Mouse (Mus musculus): ENCODE measurements around the gene Atp6v1b1.

Gene Atp6v1b1

GRCm38 (mm10) chr6:83742761-83743160 lies at the start of gene Atp6v1b1:
TSS of gene Atp6v1b1 (plus strand) at chr6:83742990.
- DNase-seq, result no peak

GRCm38 (mm10) chr6:83693835-83694234 lies 49.0 kb upstream of the Atp6v1b1 start:
- DNase-seq, result peak; percentile 92

GRCm38 (mm10) chr6:83695731-83696130 lies 47.1 kb upstream of the Atp6v1b1 start:
- no peak for DNase-seq

GRCm38 (mm10) chr6:83696684-83697083 lies 46.1 kb upstream of the Atp6v1b1 start:
- no peak for DNase-seq

GRCm38 (mm10) chr6:83697932-83698331 lies 44.9 kb upstream of the Atp6v1b1 start:
- no peak for DNase-seq

- DNase-seq, result no peak
Observed at GRCm38 (mm10) chr6:83699971-83700370, 42.8 kb upstream of the Atp6v1b1 start.

- DNase-seq, result no peak
Observed at GRCm38 (mm10) chr6:83701001-83701400, 41.8 kb upstream of the Atp6v1b1 start.

- DNase-seq, result peak; percentile 66
Observed at GRCm38 (mm10) chr6:83702146-83702999, 40.4 kb upstream of the Atp6v1b1 start.

- DNase-seq, result no peak
Observed at GRCm38 (mm10) chr6:83703000-83703721, 39.6 kb upstream of the Atp6v1b1 start.

GRCm38 (mm10) chr6:83703722-83704078 lies 39.1 kb upstream of the Atp6v1b1 start:
- DNase-seq, result no peak

GRCm38 (mm10) chr6:83704294-83704693 lies 38.5 kb upstream of the Atp6v1b1 start:
- no peak for DNase-seq

- no peak for DNase-seq
Observed at GRCm38 (mm10) chr6:83704701-83705100, 38.1 kb upstream of the Atp6v1b1 start.

GRCm38 (mm10) chr6:83707738-83708510 lies 34.9 kb upstream of the Atp6v1b1 start:
- no peak for DNase-seq

- no peak for DNase-seq
Observed at GRCm38 (mm10) chr6:83710361-83711066, 32.3 kb upstream of the Atp6v1b1 start.

- peak; percentile 91 for DNase-seq
Observed at GRCm38 (mm10) chr6:83711067-83711675, 31.6 kb upstream of the Atp6v1b1 start, which contains the start of gene Vax2. TSS of gene Vax2 (plus strand) at chr6:83711264.

GRCm38 (mm10) chr6:83711725-83712475 lies 30.9 kb upstream of the Atp6v1b1 start:
- DNase-seq, result no peak

GRCm38 (mm10) chr6:83713271-83714136 lies 29.3 kb upstream of the Atp6v1b1 start:
- DNase-seq, result no peak

- DNase-seq, result peak; percentile 64
Observed at GRCm38 (mm10) chr6:83714221-83715123, 28.3 kb upstream of the Atp6v1b1 start.

Measured in embryo, embryonic 11 days (tissue).